Mouse (Mus musculus) hindbrain, postnatal 0 days (tissue): ENCODE measurements at regions not wholly inside any gene's neighbourhood (a gene's known extent, or its start where the extent isn't known, plus 50 kb on each side); places are given as distances from the start of the nearest gene placed in this dataset.

Experiments used
- ATAC-seq: fragments of 200-750 bp; cut with Nextera tagmentation; 2 replicates; pipeline ENCODE4 v1.8.0; 2017; ENCODE audit warnings: mild to moderate bottlenecking, moderate TSS enrichment, moderate library complexity
- DNase-seq: peaks from one replicate; pipeline ENCODE4 v3.0.0-alpha.2; 2015; ENCODE audit warnings: low spot score
- H3K27ac ChIP-seq: fragments of 300-500 bp; sonication (generic); 2 replicates; pipeline ENCODE4 v1.5.1; 2014; ENCODE audit warnings: mild to moderate bottlenecking
- H3K27me3 ChIP-seq: fragments of 300-500 bp; sonication (generic); 2 replicates; pipeline ENCODE4 v1.6.1; 2014; ENCODE audit warnings: low read length, mixed read lengths; ENCODE audit not compliant: insufficient read depth
- H3K36me3 ChIP-seq: fragments of 300-500 bp; sonication (generic); 2 replicates; pipeline ENCODE4 v1.6.1; 2014; ENCODE audit warnings: low read length, mixed read lengths; ENCODE audit not compliant: insufficient read depth
- H3K4me1 ChIP-seq: fragments of 300-500 bp; sonication (generic); 2 replicates; pipeline ENCODE4 v1.6.1; 2014; ENCODE audit warnings: antibody characterized with exemption, low read length, mixed read lengths; ENCODE audit not compliant: insufficient read depth
- H3K4me2 ChIP-seq: fragments of 300-500 bp; sonication (generic); 2 replicates; pipeline ENCODE4 v1.6.1; 2014; ENCODE audit warnings: low read depth, mild to moderate bottlenecking, low read length, moderate library complexity, mixed read lengths
- H3K4me3 ChIP-seq: fragments of 300-500 bp; sonication (generic); 2 replicates; pipeline ENCODE4 v1.5.1; 2014; ENCODE audit warnings: low read length
- H3K9ac ChIP-seq: fragments of 300-500 bp; sonication (generic); replicated peaks from 2 replicates; pipeline ENCODE4 v1.6.1; 2014; ENCODE audit warnings: mild to moderate bottlenecking, low read length, moderate library complexity, mixed read lengths
- H3K9me3 ChIP-seq: fragments of 300-500 bp; sonication (generic); 2 replicates; pipeline ENCODE4 v1.6.1; 2016; ENCODE audit warnings: low read length, mixed read lengths
- CTCF ChIP-seq: IDR thresholded peaks from 2 replicates; pipeline ENCODE4 v1.5.1; 2016; ENCODE audit warnings: antibody characterized with exemption, control low read depth, low read depth
- WGBS: fragments of 180-500 bp; shearing (Covaris S2); extraction: QIAGEN DNeasy Blood & Tissue Kit; methylation state at CpG from one replicate; pipeline ENCODE4 v1.1.7; 2014; 5-methylcytosine and 5-hydroxymethylcytosine counted together

- H3K36me3 ChIP-seq: no peaks in the 10 kb centered on the region
- no peak overlapping the region for H3K4me3 ChIP-seq
- 72% methylated on average over 1 of the region's 1 CpGs for WGBS
- H3K9me3 ChIP-seq: no peaks in the 10 kb centered on the region
- H3K27me3 ChIP-seq: no peaks in the 10 kb centered on the region
- DNase-seq: no peak
- no peak overlapping the region for H3K27ac ChIP-seq
- no peak for TF ChIP-seq CTCF
- ATAC-seq: no peak
- H3K4me2 ChIP-seq: no peak overlapping the region
- 0 out of 2 replicates have a peak, but pooled peaks cover 3% of the 10 kb centered on the region for H3K4me1 ChIP-seq
- no peak overlapping the region for H3K9ac ChIP-seq
Observed at GRCm38 (mm10) chr1:41551271-41551670, 745.9 kb downstream of the Tmem182 start.

GRCm38 (mm10) chr1:41555607-41556006, 750.2 kb downstream of the Tmem182 start:
- WGBS: 25% methylated on average over 2 of the region's 2 CpGs
- no peak for ATAC-seq

GRCm38 (mm10) chr1:41559101-41559665, 753.8 kb downstream of the Tmem182 start:
- Histone ChIP-seq H3K27ac (no peak overlapping the region), H3K4me3 (no peak overlapping the region), H3K4me1 (0 out of 2 replicates have a peak, but pooled peaks cover 3% of the 10 kb centered on the region), H3K9ac (no peak overlapping the region), H3K36me3 (no peaks in the 10 kb centered on the region), H3K9me3 (no peaks in the 10 kb centered on the region), H3K27me3 (no peaks in the 10 kb centered on the region), H3K4me2 (no peak overlapping the region)
- peak; percentile 29 for DNase-seq
- TF ChIP-seq CTCF: no peak
- WGBS: 71% methylated on average over 17 of the region's 17 CpGs
- no peak for ATAC-seq

More at GRCm38 (mm10) chr1:41555607-41556006, 750.2 kb downstream of the Tmem182 start:
- H3K27ac ChIP-seq: no peak overlapping the region
- peak; percentile 62 for DNase-seq
- H3K36me3 ChIP-seq: no peaks in the 10 kb centered on the region
- no peak overlapping the region for H3K4me2 ChIP-seq
- 0 out of 2 replicates have a peak, but pooled peaks cover 3% of the 10 kb centered on the region for H3K4me1 ChIP-seq
- H3K4me3 ChIP-seq: no peak overlapping the region
- TF ChIP-seq CTCF: no peak
- H3K9me3 ChIP-seq: no peaks in the 10 kb centered on the region
- H3K27me3 ChIP-seq: no peaks in the 10 kb centered on the region
- no peak overlapping the region for H3K9ac ChIP-seq

- Histone ChIP-seq H3K4me3 (no peak overlapping the region), H3K4me2 (no peak overlapping the region), H3K9me3 (no peaks in the 10 kb centered on the region), H3K36me3 (no peaks in the 10 kb centered on the region), H3K9ac (no peak overlapping the region), H3K4me1 (0 out of 2 replicates have a peak, but pooled peaks cover 3% of the 10 kb centered on the region), H3K27ac (no peak overlapping the region), H3K27me3 (no peaks in the 10 kb centered on the region)
- 74% methylated on average over 3 of the region's 3 CpGs for WGBS
- DNase-seq (peak; percentile 27), ATAC-seq (peak; percentile 29; the same call in 1 of the 2 replicates)
- no peak for TF ChIP-seq CTCF
Observed at GRCm38 (mm10) chr1:41559991-41560390, 754.6 kb downstream of the Tmem182 start.

- DNase-seq (no peak), ATAC-seq (no peak)
- TF ChIP-seq CTCF: no peak
- no peaks in the 10 kb centered on the region for H3K36me3 ChIP-seq
- H3K27ac ChIP-seq: no peak overlapping the region
- H3K9me3 ChIP-seq: no peaks in the 10 kb centered on the region
- no peaks in the 10 kb centered on the region for H3K27me3 ChIP-seq
- H3K4me3 ChIP-seq: no peak overlapping the region
- H3K4me1 ChIP-seq: no peaks in the 10 kb centered on the region
- no peak overlapping the region for H3K9ac ChIP-seq
- WGBS: 87% methylated on average over 5 of the region's 5 CpGs
- no peak overlapping the region for H3K4me2 ChIP-seq
Observed at GRCm38 (mm10) chr1:41603471-41603870, 798.1 kb downstream of the Tmem182 start.

GRCm38 (mm10) chr1:41604996-41605747, 799.8 kb downstream of the Tmem182 start:
- Histone ChIP-seq H3K36me3 (no peaks in the 10 kb centered on the region), H3K9me3 (no peaks in the 10 kb centered on the region), H3K4me2 (peak overlapping the region; percentile 43), H3K27me3 (no peaks in the 10 kb centered on the region), H3K4me3 (peak overlapping the region; percentile 18; the same call in 1 of the 2 replicates), H3K4me1 (no peaks in the 10 kb centered on the region), H3K9ac (no peak overlapping the region), H3K27ac (peak overlapping the region; percentile 17; the same call in 1 of the 2 replicates)
- no peak for ATAC-seq
- DNase-seq: peak; percentile 40
- TF ChIP-seq CTCF: no peak
- 39% methylated on average over 14 of the region's 14 CpGs for WGBS

GRCm38 (mm10) chr1:41605748-41606131, 800.3 kb downstream of the Tmem182 start:
- no peak for TF ChIP-seq CTCF
- Histone ChIP-seq H3K4me1 (no peaks in the 10 kb centered on the region), H3K4me3 (no peak overlapping the region), H3K27ac (peak overlapping the region; percentile 17; the same call in 1 of the 2 replicates), H3K4me2 (no peak overlapping the region), H3K36me3 (no peaks in the 10 kb centered on the region), H3K27me3 (no peaks in the 10 kb centered on the region), H3K9ac (no peak overlapping the region), H3K9me3 (no peaks in the 10 kb centered on the region)
- 23% methylated on average over 3 of the region's 3 CpGs for WGBS
- DNase-seq: peak; percentile 55
- no peak for ATAC-seq
